Mouse (Mus musculus): ENCODE results near the gene Uvrag. TPM values are rescaled to one million over a fixed set of nuclear protein-coding genes. Genes with fewer than 3 reads are reported as not detected.

Uvrag gene
- polyA plus RNA-seq, 1 experiment, result 74.6 TPM

DNA sequence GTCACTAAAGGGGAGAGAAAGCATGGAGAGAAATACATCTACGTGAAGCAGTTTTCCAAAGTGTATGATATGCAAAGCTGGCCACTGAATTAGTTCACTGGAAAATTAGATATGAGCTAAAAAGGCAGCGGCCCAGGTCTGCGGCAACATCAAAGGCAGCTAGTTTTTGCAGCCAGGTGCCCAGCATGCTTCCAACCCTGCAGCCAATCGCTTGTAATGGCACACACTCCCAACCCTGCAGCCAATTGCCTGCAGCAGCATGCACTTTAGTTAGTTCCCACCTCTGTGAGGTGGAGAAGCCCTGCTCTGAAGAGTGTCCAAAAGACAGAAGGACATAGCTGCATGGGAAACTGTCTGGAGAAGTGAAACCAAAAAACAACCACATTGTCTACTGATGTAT lies 51.2 kb downstream of the Uvrag start:
- H3K4me1 ChIP-seq (replicated peaks; ENCODE audit: control insufficient read depth, insufficient read depth, low read length), result peaks cover 26% of the 10 kb centered on the region
- WGBS, result 89% methylated on average over 4 of the region's 4 CpGs
- TF ChIP-seq CTCF (IDR thresholded peaks at IDR 0.05; ENCODE audit: borderline replicate concordance, control insufficient read depth, extremely low read depth, insufficient read depth, low read length, poor library complexity) (no peak), POLR2A (IDR thresholded peaks at IDR 0.05; ENCODE audit: control insufficient read depth, extremely low read depth, insufficient read depth, low read length, poor library complexity) (no peak)
- H3K27ac ChIP-seq (ENCODE audit: control insufficient read depth, insufficient read depth, low read length), result no peak overlapping the region
- no peaks in the 10 kb centered on the region for H3K36me3 ChIP-seq (ENCODE audit: control insufficient read depth, insufficient read depth, low read length)
- DNase-seq, result no peak
- H3K27me3 ChIP-seq (ENCODE audit: control insufficient read depth, insufficient read depth, low read length), result no peaks in the 10 kb centered on the region
- H3K4me3 ChIP-seq (ENCODE audit: control insufficient read depth, insufficient read depth, low read length), result no peak overlapping the region

DNA sequence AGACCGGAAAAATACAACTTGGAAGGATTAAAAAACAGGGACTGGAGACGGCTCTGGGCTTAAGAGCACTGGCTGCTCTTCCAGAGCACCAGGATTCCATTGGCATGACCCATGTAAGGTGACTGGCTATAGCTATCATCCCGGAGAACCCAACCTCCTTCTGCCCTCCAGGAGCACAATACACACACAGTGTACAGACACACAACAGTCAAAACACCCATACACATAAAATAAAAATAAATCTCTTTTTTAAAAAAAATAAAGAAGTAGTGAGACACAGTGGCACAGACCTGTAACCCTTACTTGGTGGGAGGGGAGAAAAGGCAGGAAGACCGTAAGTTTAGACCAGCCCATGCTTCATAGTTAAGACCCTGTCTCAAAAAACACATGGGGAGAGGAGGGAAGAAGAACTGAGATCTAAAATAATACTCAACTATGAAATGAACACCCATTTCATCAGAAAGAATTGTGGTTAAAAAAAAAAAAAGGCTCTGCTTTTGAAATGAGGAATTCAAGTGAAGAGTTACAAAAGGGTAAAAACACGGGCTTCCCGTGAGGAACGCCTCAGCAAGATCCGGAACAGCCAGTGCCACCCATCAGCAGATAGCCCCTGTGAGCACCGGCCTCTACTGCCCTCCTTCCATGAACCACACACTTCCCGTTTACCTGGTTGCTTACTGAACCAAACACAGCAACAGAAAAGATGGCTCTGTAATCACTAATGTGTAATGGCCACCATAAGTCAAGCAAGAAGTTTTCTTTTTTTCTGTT lies 52.2 kb downstream of the Uvrag start:
- H3K27ac ChIP-seq (ENCODE audit: control insufficient read depth, insufficient read depth, low read length), result no peak overlapping the region
- H3K4me3 ChIP-seq (ENCODE audit: control insufficient read depth, insufficient read depth, low read length), result no peak overlapping the region
- no peaks in the 10 kb centered on the region for H3K27me3 ChIP-seq (ENCODE audit: control insufficient read depth, insufficient read depth, low read length)
- H3K36me3 ChIP-seq (ENCODE audit: control insufficient read depth, insufficient read depth, low read length), result no peaks in the 10 kb centered on the region
- DNase-seq, result no peak
- TF ChIP-seq POLR2A (IDR thresholded peaks at IDR 0.05; ENCODE audit: control insufficient read depth, extremely low read depth, insufficient read depth, low read length, poor library complexity) (no peak), CTCF (IDR thresholded peaks at IDR 0.05; ENCODE audit: borderline replicate concordance, control insufficient read depth, extremely low read depth, insufficient read depth, low read length, poor library complexity) (no peak)
- 66% methylated on average over 10 of the region's 10 CpGs for WGBS
- H3K4me1 ChIP-seq (replicated peaks; ENCODE audit: control insufficient read depth, insufficient read depth, low read length), result peaks cover 26% of the 10 kb centered on the region

DNA sequence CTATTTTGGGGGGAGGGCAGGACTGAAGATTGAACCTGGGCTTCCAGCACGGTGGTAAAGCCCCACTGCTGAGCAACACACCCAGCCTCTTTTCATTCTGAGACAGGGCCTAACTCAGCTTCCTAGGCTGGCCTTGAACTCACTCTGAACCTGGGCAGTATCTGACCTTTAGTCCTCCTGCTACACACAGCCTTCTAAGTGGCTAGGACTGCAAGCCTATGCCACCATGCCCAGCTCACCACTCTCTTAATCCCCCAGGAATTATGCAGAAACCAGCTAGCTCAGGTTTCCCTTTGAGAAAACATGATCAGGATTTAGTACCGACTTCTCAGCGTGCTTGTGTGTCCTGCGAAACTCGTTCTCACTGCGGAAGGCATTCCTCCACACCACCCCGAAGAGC lies 53.4 kb downstream of the Uvrag start:
- no peak for DNase-seq
- Histone ChIP-seq H3K27ac (ENCODE audit: control insufficient read depth, insufficient read depth, low read length) (peak overlapping the region; percentile 62), H3K4me3 (ENCODE audit: control insufficient read depth, insufficient read depth, low read length) (no peak overlapping the region), H3K27me3 (ENCODE audit: control insufficient read depth, insufficient read depth, low read length) (no peaks in the 10 kb centered on the region), H3K4me1 (replicated peaks; ENCODE audit: control insufficient read depth, insufficient read depth, low read length) (peaks cover 21% of the 10 kb centered on the region), H3K36me3 (ENCODE audit: control insufficient read depth, insufficient read depth, low read length) (no peaks in the 10 kb centered on the region)
- 84% methylated on average over 7 of the region's 7 CpGs for WGBS
- TF ChIP-seq CTCF (IDR thresholded peaks at IDR 0.05; ENCODE audit: borderline replicate concordance, control insufficient read depth, extremely low read depth, insufficient read depth, low read length, poor library complexity) (no peak), POLR2A (IDR thresholded peaks at IDR 0.05; ENCODE audit: control insufficient read depth, extremely low read depth, insufficient read depth, low read length, poor library complexity) (no peak)

DNA sequence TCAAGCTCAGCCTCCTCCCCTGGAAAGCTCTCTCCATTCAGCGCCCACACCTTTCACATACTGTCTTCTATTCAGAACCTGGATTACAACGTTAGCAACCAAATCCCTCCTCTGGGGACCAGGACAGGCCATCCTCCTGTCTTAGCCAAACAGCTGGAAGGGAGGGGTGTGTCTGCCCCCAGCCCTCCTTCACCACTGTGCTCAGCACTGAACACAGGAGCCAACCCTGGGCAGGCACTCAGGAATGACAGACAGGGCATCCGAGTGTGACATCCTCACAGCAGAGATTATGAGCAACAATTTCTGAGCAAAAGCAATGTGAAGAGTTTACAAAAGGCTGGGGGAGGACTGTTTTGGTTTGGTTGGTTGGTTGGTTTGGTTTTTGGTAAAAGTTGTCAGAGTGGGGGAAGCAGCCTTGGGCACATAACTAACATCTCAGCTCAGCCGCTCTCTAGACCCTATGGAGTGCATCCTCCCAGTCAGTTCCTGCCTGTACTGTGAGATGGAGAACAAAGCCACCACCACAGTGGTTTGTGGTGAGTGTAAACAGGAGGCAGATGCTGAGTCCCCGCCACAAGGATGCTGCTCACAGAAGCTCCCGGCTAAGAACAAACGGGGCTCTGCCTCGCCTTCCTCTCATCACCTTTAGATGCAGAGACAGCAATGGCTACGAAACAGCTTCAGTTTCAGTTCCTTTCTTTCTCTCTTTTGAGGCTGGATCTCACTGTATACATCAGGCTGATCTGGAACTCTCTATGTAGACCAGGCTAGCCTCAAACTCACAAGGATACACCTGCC lies 54.1 kb downstream of the Uvrag start:
- Histone ChIP-seq H3K27ac (ENCODE audit: control insufficient read depth, insufficient read depth, low read length) (peak overlapping the region; percentile 62), H3K27me3 (ENCODE audit: control insufficient read depth, insufficient read depth, low read length) (no peaks in the 10 kb centered on the region), H3K4me3 (ENCODE audit: control insufficient read depth, insufficient read depth, low read length) (no peak overlapping the region), H3K4me1 (replicated peaks; ENCODE audit: control insufficient read depth, insufficient read depth, low read length) (peaks cover 21% of the 10 kb centered on the region), H3K36me3 (ENCODE audit: control insufficient read depth, insufficient read depth, low read length) (no peaks in the 10 kb centered on the region)
- WGBS, result 21% methylated on average over 9 of the region's 9 CpGs
- DNase-seq, result peak; percentile 78
- TF ChIP-seq CTCF (IDR thresholded peaks at IDR 0.05; ENCODE audit: borderline replicate concordance, control insufficient read depth, extremely low read depth, insufficient read depth, low read length, poor library complexity) (no peak), POLR2A (IDR thresholded peaks at IDR 0.05; ENCODE audit: control insufficient read depth, extremely low read depth, insufficient read depth, low read length, poor library complexity) (no peak)

DNA sequence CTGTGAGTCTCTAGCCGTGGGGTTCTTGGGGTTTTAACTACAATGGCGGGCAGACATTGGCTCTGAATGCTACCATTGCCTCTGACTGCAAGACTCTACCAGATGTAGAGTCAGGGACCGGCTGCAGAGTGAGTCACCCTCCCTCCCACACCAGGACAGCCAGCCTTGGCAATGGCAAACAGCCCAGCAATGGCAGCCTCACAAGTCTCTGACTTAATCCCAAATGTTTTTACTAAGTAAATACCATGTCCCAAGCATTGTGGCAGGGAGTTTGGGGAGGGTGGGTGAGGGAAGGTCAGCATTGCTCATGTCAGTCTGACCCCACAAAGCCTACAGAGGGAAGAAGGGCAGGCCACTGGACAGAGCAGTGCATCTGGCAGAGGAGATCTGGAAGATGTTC lies 55.7 kb downstream of the Uvrag start:
- Histone ChIP-seq H3K27ac (ENCODE audit: control insufficient read depth, insufficient read depth, low read length) (no peak overlapping the region), H3K4me1 (replicated peaks; ENCODE audit: control insufficient read depth, insufficient read depth, low read length) (peaks cover 21% of the 10 kb centered on the region), H3K36me3 (ENCODE audit: control insufficient read depth, insufficient read depth, low read length) (no peaks in the 10 kb centered on the region), H3K4me3 (ENCODE audit: control insufficient read depth, insufficient read depth, low read length) (no peak overlapping the region), H3K27me3 (ENCODE audit: control insufficient read depth, insufficient read depth, low read length) (no peaks in the 10 kb centered on the region)
- 92% methylated on average over 3 of the region's 3 CpGs for whole genome bisulfite sequencing
- DNase-seq, result no peak
- no peak for TF ChIP-seq CTCF (IDR thresholded peaks at IDR 0.05; ENCODE audit: borderline replicate concordance, control insufficient read depth, extremely low read depth, insufficient read depth, low read length, poor library complexity)
- no peak for TF ChIP-seq POLR2A (IDR thresholded peaks at IDR 0.05; ENCODE audit: control insufficient read depth, extremely low read depth, insufficient read depth, low read length, poor library complexity)

DNA sequence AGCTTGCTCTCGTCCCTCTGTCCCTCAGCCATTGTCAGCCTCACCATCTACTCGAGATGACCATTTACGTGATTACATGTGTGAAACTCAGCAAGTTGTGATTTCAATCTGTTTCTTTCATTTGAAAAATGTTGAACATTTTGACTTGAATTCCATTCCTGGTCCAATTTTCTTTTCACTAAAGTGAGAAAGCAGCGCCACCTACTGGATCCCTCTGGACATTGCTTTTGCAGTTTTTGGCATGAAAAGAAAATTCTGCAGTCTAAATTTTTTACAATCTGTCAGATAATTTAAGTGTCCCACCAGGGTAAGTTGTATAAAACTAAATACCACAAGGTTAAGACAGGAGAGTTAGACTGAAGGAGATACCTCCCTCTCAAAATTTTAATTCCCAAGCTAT lies 61.4 kb downstream of the Uvrag start:
- Histone ChIP-seq H3K27ac (ENCODE audit: control insufficient read depth, insufficient read depth, low read length) (no peak overlapping the region), H3K4me3 (ENCODE audit: control insufficient read depth, insufficient read depth, low read length) (no peak overlapping the region), H3K36me3 (ENCODE audit: control insufficient read depth, insufficient read depth, low read length) (no peaks in the 10 kb centered on the region), H3K4me1 (replicated peaks; ENCODE audit: control insufficient read depth, insufficient read depth, low read length) (no peaks in the 10 kb centered on the region), H3K27me3 (ENCODE audit: control insufficient read depth, insufficient read depth, low read length) (no peaks in the 10 kb centered on the region)
- peak; percentile 50 for DNase-seq
- TF ChIP-seq CTCF (IDR thresholded peaks at IDR 0.05; ENCODE audit: borderline replicate concordance, control insufficient read depth, extremely low read depth, insufficient read depth, low read length, poor library complexity), result no peak
- no peak for TF ChIP-seq POLR2A (IDR thresholded peaks at IDR 0.05; ENCODE audit: control insufficient read depth, extremely low read depth, insufficient read depth, low read length, poor library complexity)
- 53% methylated on average over 4 of the region's 4 CpGs for WGBS

All from thymus, adult 2 months (tissue).